Mouse (Mus musculus): ENCODE results near the gene Gm5678.

Gene Gm5678

DNA sequence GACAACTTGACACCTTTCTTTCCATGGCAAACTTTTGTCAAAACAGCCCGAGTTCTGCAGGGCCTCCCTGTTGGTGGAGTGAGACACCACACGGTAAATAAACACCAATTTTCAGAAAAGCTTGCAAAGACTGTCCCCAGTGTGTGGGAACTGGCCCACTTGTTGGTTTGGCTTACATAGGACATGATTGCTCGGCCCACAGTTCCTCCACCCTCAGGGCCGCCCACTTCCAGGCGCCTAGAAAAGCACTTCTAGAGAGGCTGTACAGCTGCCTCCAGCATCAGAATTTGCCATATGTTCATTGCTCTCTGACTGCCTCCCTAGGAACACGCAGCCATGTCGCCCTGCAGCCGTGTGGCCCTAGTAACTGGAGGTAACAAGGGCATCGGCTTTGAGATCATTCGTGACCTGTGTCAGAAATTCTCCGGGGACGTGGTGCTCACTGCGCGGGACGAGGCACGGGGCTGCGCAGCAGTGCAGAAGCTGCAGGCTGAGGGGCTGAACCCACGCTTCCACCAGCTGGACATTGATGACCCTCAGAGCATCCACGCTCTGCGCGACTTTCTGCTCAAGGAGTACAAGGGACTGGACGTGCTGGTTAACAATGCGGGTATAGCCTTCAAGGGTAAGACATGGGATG, at the start of gene Gm5678:
Gm5678 (plus strand) TSS at position 337 of the 640 bp plus-strand sequence.
- peak; percentile 48 to 64 for DNase-seq (ENCODE audit: low spot score in 2 of 2)

DNA sequence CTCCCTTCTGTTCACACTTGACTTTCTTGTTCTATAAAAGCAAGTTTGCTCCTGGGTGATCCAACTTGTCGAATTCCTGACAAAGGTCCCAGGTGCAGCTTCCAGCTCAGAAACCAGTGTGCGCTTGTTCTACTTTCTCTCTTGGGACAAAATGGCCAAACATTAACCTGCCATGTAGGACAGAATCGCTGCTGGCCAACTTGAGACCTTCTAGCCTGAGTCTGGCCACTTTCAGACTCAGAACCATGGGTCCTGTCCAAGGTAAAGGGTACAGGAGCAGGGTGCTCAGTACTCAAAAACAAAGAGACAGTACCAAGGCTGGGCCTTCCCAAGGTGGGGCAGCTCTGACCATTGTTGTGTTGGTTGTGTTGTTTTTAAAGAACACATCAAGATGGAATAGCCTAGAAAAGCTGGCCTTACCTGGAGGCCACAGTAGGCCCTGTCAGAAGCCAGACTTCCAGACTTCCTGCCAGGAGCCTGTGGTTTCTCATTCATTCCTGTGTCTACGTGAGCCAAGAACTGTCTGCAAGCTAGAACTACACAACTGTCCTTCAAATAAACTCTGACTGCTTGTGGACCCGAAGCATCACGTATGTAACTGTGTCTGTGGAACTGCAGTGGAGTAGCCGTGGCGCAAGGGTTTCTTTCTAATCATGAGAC, 49.4 kb upstream of the Gm5678 start:
- no peak for DNase-seq (ENCODE audit: low spot score in 2 of 2)

DNA sequence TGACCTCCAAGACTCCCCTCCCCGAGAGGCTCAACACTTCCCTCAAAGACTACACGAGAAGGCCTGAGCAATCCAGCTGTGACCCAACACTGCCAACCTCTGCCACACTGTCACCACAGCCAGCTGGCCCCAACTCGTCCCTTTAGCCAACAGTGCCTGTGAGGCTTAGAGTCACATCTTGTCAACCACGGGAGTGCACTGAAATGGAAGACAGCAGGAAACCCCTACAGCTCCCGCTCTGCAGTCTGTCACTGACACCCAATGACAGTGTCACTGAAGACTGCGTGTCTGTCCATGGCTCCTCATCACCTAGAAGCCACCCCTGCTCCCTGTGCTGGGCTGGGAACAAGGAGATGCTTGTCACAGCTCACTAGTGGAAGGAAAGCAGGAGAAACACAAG, 46.8 kb upstream of the Gm5678 start:
- no peak for DNase-seq (ENCODE audit: low spot score in 2 of 2)

DNA sequence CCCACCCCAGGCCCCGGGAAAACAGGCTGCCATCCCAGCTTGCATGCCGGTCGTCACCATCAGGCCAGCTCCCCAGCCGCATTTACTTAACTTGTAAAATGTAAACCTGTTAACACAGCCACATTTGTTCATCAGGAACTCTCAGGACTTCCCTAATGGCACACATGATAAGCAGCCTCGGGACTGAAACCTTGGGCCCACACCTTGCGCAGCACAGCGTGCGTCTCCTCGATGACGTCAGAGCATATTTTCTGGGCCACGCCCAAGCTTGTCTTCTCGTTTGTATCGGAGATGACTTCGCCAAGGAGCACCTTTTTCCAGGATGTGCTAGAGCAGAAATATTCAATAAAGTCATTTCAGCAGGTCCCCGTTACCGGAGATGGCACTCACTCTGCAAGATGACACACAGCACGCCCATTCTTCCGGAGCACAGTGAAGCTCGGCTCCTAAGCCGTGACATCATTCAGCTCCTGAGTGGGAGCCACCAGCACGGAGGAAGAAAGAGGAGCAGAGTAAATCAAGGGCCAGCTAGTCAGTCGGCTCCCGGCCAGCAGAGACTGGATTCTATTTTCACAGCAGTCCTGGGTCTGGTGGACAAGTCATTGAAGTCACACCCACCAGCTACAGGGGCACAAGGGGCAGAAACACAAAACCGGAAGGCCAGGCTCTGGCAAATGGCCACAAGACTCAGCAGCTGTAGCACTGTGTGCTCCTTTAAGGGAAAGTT, 42.8 kb upstream of the Gm5678 start:
- no peak for DNase-seq (ENCODE audit: low spot score in 2 of 2)

DNA sequence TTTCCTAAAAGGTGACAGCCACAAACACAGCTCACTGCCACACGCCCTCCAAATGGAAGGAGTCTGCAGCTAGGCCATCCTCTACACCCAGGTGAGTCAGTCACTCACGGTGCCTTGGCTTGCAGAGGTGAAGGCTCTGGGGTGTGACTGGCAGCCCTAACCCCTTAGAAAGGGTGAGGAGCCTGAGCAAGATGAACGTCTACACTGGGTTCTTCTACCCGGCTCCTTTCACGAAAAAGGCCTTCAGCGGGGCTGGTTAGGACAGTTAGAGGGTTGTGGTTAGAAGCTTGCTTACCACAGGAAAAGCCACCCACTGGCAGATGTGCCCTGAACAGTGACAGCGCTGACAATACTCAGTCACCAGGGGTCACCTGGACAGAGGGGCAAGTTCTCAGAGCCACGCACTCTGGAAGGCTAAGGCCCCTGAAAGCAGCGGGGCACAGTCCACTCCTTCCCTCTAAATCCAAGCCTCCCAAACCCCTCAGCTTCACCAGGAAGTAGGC, 42.1 kb upstream of the Gm5678 start:
- DNase-seq (ENCODE audit: low spot score in 2 of 2) = no peak

DNA sequence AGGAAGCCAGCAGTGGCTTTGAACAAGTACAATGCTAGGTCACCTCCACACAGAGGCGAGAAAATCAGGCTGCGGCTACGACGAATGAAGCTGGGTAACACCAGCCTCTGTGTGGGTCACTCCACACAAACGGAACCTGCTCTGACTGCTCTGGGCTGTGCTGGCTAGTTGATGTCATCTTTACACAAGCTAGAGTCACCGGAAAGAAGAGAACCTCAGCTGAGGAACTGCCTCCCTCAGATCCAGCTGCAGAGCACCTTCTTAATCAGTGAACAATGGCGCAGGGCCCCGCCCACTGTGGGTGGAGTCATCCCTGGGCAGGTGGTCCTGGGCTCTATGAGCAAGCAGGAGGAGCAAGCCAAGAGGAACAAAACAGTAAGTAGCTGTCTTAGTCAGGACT, 41.5 kb upstream of the Gm5678 start:
- no peak for DNase-seq (ENCODE audit: low spot score in 2 of 2)

DNA sequence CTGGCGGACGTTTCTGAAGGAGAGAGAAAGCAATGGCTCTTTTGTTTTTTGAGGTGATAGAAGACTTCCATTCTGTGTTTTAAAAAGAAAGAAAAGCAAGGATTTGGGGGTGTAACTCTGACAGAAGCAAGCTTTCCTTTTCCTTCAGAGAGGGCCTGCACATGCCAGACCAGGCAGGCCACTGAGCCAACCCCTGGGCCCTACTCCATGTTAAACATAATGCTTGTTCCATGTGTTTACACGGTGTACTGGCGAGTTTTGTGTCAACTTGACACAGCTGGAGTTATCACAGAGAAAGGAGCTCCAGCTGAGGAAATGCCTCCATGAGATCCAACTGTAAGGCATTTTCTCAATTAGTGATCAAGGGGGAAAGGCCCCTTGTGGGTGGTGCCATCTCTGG, 39.6 kb upstream of the Gm5678 start:
- no peak for DNase-seq (ENCODE audit: low spot score in 2 of 2)

DNA sequence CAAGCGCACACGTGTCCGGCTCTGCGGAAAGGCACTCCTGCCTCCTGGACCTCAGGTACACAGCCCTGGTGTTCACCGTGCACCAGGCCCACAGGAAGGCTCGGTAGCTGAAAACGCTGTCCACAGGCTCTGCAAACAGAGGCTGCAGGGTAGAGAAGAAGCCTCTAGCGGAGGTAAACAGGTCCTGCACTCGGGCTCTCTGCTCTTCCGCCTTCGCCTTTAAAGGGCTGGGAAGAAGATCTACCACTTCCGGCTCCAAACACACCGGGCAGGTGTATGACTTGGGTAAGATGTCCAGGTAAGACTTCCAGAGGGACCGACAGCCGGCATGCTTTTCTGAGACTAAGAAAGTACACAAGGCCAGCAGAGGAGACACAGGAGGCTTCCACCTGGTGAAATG, 37.0 kb upstream of the Gm5678 start:
- DNase-seq (ENCODE audit: low spot score in 2 of 2) = no peak

DNA sequence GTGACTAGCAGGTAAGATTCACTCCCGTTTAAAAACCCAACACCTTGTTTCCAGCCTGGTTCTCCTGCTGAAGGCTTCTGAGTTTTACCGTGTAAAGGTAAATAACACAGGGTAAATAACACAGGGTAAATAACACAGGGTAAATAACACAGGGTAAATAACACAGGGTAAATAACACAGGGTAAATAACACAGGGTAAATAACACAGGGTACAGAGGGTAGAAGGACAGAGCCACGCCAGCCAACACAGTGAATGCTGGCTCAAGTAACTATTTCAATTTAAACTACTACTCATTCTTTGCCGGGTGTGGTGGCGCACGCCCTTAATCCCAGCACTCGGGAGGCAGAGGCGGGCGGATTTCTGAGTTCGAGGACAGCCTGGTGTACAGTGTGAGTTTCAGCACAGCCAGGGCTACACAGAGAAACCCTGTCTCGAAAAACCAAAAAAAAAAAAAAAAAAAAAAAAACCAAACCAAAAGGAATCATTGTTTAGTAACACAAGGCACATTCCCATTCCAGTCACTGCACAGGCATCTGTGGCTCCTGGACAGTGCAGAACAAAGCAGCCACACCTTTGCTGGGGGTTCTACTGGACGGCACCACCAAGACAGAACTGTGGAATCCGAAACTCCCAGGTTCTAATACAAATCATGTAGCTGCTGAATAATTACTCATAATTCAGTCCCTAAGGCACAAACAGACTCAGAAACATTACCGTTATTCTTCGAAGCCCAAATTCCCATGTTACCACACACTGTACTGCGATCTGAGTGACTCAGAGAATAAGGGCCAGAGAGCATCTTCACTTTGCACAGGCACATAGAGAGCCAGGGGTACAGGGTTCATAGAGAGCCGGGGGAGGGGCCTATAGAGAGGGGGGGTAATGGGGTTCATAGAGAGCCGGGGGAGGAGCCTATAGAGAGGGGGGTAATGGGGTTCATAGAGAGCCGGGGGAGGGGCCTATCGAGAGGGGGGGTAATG, 36.2 kb upstream of the Gm5678 start:
- DNase-seq (ENCODE audit: low spot score in 2 of 2) = no peak

DNA sequence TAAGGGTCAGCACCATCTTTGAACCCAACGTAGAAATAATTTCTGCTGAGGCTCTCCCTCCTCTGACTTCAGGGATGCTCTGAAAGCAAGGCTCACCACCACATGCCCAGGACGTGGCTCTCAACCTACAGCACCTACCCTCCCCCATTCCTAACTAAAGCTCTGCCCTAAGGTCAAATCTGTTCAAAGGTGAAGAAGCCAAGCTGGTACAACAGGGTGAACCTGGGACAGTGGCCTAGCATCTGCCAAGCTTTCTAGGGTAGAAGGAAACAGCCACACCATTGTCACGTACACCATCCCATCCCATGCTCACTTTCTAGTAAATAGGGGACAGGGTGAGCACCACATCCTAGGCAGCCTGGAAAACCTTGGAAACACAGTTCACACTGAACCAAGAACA, 35.2 kb upstream of the Gm5678 start:
- no peak for DNase-seq (ENCODE audit: low spot score in 2 of 2)

DNA sequence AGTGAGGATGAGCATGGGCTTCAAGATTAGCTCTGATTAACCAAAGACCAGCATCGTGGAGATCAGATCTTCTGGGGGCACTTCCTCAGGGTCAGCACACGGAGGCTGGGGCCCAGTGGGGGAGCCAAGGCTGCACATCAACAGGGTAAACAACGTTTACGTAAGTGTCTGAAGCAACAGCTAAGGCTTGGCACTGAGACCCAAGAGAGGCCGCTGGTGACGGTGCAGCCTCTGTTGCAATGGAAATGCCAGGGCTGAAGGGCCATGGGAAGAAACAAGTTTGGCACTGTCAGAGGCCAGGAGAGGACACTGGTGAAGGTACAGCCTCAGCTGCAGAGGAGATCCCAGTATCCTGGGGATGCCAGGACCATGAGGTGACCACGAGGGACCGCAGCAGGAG, 34.5 kb upstream of the Gm5678 start:
- no peak for DNase-seq (ENCODE audit: low spot score in 2 of 2)

DNA sequence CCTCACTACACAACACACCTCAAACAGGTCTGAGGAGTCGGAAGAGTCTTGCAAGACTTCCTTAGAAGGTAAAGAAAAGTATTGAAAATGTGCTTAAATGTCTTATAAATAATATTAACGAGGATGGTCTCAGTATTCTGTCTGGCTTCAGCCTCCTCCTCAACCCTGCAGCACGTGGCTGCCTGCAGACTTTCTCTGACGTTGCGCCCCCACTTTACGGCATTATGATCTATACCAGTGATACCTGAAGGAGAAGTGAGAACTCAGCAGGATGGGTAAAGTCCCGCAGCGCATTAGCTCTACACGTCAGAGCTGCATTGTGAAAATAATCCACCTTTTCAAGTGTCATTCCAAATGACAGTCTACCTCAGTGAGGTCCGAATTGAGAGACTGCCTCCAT, 33.4 kb upstream of the Gm5678 start:
- DNase-seq (ENCODE audit: low spot score in 2 of 2) = no peak

DNA sequence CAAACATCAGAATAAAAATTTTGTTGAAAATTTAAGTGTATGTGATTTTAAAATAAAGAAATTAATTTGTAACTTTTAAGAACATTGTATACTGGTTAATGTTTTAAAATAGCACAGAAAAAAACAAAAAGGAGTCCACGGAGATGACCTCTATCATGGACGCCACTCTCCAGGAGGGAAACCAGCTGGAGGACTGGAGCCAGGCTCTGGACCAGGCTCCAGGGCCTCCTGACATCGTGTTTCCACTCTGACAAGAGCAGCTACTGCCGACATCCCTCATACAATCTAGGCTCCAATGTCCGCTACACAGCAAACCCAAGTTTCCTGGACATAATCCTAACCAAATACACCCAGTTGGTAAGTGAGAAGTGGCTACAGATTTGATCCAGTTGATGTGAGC, 32.1 kb upstream of the Gm5678 start:
- no peak for DNase-seq (ENCODE audit: low spot score in 2 of 2)

DNA sequence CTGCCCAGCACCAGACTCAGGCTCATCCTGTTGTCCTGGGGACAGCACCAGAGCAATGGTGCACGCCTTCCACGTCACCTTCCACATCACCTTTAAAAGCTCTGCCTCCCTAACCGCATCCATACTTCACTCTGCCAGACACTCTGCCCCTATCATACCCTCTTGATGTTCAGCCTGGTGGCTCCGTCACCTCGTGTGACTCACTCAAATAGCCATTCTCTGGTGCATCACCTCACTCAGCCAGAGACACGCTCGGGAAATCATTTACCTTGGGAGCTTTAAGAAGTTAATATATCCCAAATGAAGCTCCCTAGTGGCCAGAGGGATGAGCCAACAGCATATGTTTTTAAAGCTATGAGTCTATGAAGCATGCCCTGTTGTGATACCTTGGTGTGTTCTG, 31.1 kb upstream of the Gm5678 start:
- no peak for DNase-seq (ENCODE audit: low spot score in 2 of 2)

DNA sequence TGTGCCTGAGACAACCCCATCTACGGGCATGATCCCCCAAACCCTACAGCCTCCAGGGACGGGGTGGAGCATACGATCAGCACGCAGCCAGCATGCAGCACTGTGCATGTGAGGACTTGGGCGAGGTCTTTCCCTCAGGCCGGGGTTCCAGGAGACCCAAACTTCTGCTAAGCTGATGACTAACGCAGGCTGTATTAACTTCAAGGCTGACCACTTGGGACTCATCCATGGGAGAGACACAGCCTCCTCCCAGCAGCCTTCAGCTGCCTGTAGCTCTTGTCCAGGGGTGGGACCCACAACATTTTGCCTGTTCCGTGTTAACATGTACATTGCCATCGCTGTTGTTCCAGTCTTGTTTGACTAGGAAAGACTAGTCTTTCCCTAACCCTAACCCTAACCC, 30.3 kb upstream of the Gm5678 start:
- no peak for DNase-seq (ENCODE audit: low spot score in 2 of 2)

DNA sequence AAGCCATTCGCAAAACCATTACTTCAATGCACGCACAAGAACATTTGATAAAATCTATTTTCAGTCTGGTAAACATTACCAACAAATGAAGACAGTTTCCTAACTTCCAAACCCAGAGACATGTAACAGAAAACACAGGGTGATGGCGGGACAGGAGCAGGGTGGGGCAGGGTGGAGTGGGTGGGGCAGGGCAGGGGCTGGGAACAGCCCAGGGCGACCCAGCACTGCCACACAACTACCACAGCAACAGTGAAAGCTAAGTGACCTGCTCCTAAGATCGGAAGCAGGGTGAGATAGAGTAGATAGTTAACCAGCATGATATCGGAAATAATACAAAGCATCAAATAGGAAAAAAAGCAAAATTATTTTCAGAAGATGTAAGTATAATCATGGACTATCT, 28.4 kb upstream of the Gm5678 start:
- no peak for DNase-seq (ENCODE audit: low spot score in 2 of 2)

DNA sequence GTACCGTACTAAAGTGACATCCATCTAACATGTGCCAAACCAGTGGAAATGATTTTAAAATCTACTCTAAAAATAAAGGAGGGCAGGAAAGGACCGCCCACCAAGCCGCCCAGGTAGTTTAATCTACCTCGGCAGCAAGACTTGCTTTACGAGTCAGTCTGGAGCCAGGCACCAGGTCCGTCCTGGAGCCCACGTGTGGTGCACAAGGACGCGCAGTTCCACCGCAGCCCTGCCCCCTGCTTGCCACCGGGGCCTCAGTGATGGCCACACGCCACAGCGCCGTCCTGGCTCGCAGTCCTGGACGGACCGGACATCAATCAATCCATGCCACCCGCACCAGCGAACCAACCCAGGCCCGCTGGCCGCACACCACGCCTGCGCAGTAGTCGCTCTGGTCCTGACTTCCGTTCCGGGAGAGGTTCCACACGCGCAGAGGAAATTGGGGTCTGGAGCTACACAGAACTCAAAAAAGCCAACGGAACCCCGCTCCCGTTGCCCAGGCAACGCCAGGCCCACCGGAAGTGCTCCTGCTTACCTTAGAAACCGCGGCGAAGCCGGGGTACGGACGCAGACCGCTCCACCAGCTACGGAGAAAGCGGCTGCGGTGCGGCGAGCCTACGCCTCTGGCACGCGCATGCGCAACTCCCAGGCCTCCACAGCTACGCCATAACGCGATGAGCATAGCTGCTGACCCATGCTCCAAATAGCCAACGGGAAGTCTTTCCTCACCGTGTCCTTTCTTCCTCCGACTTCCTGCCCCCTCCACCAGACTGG, 24.3 kb upstream of the Gm5678 start, which contains the start of gene Setd4:
Setd4 (minus strand) TSS at position 625 of the 774 bp plus-strand sequence.
- peak; percentile 95 to 96 for DNase-seq (ENCODE audit: low spot score in 2 of 2)

DNA sequence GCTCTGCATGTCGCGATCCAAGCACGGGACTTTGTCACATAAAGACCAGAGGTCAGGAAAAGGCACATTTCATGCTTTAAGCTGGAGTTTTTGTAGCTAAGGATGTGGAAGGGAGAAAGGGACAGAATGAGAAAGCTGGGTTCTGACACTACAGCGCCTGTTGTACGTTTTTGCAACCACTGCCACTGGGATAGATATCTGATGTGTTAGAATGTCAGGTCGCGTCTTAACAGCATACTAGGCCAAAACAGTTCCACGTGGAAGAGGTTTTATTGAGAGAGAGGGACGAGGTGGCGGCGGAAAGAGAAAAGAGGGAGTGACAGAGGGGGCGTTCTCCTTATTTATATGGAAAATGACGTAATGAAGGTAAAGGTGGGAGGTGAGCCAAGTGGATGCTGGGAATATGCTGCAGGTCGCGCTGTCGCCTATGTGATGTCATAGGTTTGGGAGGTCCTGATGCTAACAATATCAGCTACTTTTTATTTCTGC, 23.4 kb upstream of the Gm5678 start:
- DNase-seq (ENCODE audit: low spot score in 2 of 2) = peak; percentile 17 to 54

DNA sequence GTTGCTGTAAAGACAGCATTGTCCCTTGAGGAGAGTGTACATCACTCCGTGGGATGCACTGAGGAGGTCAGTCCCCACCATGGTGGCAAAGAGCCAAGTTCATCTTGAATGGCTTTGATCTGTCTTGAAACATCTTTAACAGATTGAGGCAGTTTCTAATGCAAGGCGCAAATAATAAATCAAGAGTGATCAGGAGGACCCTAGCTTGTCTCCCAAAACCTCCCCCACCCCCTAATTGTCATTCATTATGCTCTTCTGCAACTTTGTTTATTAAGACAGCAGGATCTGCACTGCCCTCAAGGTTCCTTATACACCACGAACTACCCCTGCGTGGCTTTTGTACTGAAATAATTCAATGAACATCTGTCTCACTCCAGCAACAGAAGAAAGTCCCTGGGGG, 22.3 kb upstream of the Gm5678 start, which contains the start of gene Cbr1:
Cbr1 (plus strand) TSS at position 301 of the 400 bp plus-strand sequence.
- DNase-seq (ENCODE audit: low spot score in 2 of 2) = no peak

DNA sequence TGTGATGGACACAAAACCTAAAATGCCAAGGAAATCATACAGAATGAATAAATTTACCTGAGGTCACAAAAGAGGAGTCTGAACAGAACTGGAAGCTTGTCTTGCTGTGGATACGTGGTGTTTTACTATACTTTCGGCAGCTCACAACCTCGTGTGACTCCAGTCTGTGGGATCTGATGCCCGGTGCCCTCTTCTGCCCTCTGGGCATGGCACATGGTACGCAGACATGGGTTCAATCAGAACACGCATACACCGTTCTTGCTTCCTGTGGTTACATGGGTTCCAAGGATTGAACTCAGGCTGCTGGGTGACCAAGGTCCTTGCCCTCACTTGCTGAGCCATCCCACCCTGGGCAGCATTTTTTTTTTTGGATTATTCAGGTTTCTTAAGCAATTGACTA, 21.8 kb upstream of the Gm5678 start:
- DNase-seq (ENCODE audit: low spot score in 2 of 2) = no peak

DNA sequence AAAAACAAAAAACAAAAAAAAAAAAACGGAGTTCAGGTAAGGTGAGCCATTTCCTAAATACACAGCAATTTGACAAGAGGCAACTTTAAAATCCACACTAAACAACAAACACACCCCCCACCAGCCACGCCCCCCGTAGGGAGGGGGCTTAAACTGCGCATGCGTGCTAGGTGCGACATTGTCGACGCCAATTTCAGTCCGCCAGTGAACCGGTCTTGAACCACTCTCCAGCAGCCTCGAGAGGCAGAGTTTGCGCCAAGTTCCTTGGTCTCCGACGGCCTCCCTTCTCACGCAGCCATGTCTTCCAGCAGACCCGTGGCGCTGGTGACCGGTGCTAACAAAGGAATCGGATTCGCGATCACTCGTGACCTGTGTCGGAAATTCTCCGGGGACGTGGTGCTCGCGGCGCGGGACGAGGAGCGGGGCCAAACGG, 20.2 kb upstream of the Gm5678 start:
- DNase-seq (ENCODE audit: low spot score in 2 of 2) = peak; percentile 78 to 79
